Mouse (Mus musculus) intestine, embryonic 15.5 days (tissue): ENCODE measurements at regions not wholly inside any gene's neighbourhood (a gene's known extent, or its start where the extent isn't known, plus 50 kb on each side); places are given as distances from the start of the nearest gene placed in this dataset.

Source experiments
- ATAC-seq: fragments of 200-750 bp; cut with Nextera tagmentation; 2 replicates; pipeline ENCODE4 v1.8.0; 2017; ENCODE audit warnings: moderate TSS enrichment, moderate library complexity
- H3K27ac ChIP-seq: fragments of 300-500 bp; sonication (generic); 2 replicates; pipeline ENCODE4 v1.5.1; 2015; ENCODE audit warnings: mild to moderate bottlenecking, inconsistent platforms
- H3K27me3 ChIP-seq: fragments of 300-500 bp; sonication (generic); replicated peaks from 2 replicates; pipeline ENCODE4 v1.6.1; 2015; ENCODE audit warnings: inconsistent platforms
- H3K36me3 ChIP-seq: fragments of 300-500 bp; sonication (generic); 2 replicates; pipeline ENCODE4 v1.6.1; 2015; ENCODE audit warnings: inconsistent platforms
- H3K4me1 ChIP-seq: fragments of 300-500 bp; sonication (generic); replicated peaks from 2 replicates; pipeline ENCODE4 v1.6.1; 2015; ENCODE audit warnings: inconsistent platforms
- H3K4me2 ChIP-seq: fragments of 300-500 bp; sonication (generic); replicated peaks from 2 replicates; pipeline ENCODE4 v1.6.1; 2015; ENCODE audit warnings: mild to moderate bottlenecking, inconsistent platforms
- H3K4me3 ChIP-seq: fragments of 300-500 bp; sonication (generic); replicated peaks from 2 replicates; pipeline ENCODE4 v1.5.1; 2015; ENCODE audit warnings: inconsistent platforms
- H3K9ac ChIP-seq: fragments of 300-500 bp; sonication (generic); 2 replicates; pipeline ENCODE4 v1.6.1; 2015; ENCODE audit warnings: inconsistent platforms
- H3K9me3 ChIP-seq: fragments of 300-500 bp; sonication (generic); 2 replicates; pipeline ENCODE4 v1.6.1; 2016; ENCODE audit warnings: inconsistent platforms
- WGBS: fragments of 180-500 bp; shearing (Covaris S2); methylation state at CpG from one replicate; pipeline ENCODE4 v1.1.7; 2015; 5-methylcytosine and 5-hydroxymethylcytosine counted together

GRCm38 (mm10) chr12:27083089-27083488 lies 259.3 kb downstream of the Sox11 start:
- Histone ChIP-seq H3K36me3 (no peaks in the 10 kb centered on the region), H3K27ac (peak overlapping the region; percentile 30), H3K4me3 (peak overlapping the region; percentile 7; the same call in 1 of the 2 replicates), H3K4me2 (peak overlapping the region; percentile 49), H3K9ac (no peak overlapping the region), H3K4me1 (peaks cover 14% of the 10 kb centered on the region), H3K9me3 (no peaks in the 10 kb centered on the region), H3K27me3 (no peaks in the 10 kb centered on the region)
- WGBS, result 9% methylated on average over 8 of the region's 8 CpGs
- 0 out of 2 replicates have a peak, but pooled peaks have one; percentile 14 for ATAC-seq

GRCm38 (mm10) chr12:27082624-27083023 lies 259.8 kb downstream of the Sox11 start:
- H3K9ac ChIP-seq, result no peak overlapping the region
- ATAC-seq, result peak; percentile 62
- H3K27ac ChIP-seq, result peak overlapping the region; percentile 30; the same call in 1 of the 2 replicates
- 6% methylated on average over 8 of the region's 8 CpGs for WGBS
- H3K9me3 ChIP-seq, result no peaks in the 10 kb centered on the region
- no peaks in the 10 kb centered on the region for H3K27me3 ChIP-seq
- H3K4me3 ChIP-seq, result peak overlapping the region; percentile 7; the same call in 1 of the 2 replicates
- H3K36me3 ChIP-seq, result no peaks in the 10 kb centered on the region
- H3K4me2 ChIP-seq, result peak overlapping the region; percentile 49
- H3K4me1 ChIP-seq, result peaks cover 14% of the 10 kb centered on the region

GRCm38 (mm10) chr12:27076107-27076738 lies 266.2 kb downstream of the Sox11 start:
- no peak for ATAC-seq
- H3K27ac ChIP-seq, result no peak overlapping the region
- H3K9me3 ChIP-seq, result no peaks in the 10 kb centered on the region
- H3K9ac ChIP-seq, result no peak overlapping the region
- H3K4me3 ChIP-seq, result no peak overlapping the region
- WGBS, result 80% methylated on average over 6 of the region's 6 CpGs
- H3K4me1 ChIP-seq, result no peaks in the 10 kb centered on the region
- no peak overlapping the region for H3K4me2 ChIP-seq
- H3K36me3 ChIP-seq, result no peaks in the 10 kb centered on the region
- H3K27me3 ChIP-seq, result no peaks in the 10 kb centered on the region

- no peak overlapping the region for H3K4me3 ChIP-seq
- no peak overlapping the region for H3K27ac ChIP-seq
- 57% methylated on average over 9 of the region's 9 CpGs for WGBS
- H3K36me3 ChIP-seq, result no peaks in the 10 kb centered on the region
- no peak for ATAC-seq
- H3K4me2 ChIP-seq, result no peak overlapping the region
- no peaks in the 10 kb centered on the region for H3K27me3 ChIP-seq
- peaks cover 11% of the 10 kb centered on the region for H3K4me1 ChIP-seq
- H3K9ac ChIP-seq, result no peak overlapping the region
- H3K9me3 ChIP-seq, result no peaks in the 10 kb centered on the region
Observed at GRCm38 (mm10) chr12:27065011-27065517, 277.3 kb downstream of the Sox11 start.

GRCm38 (mm10) chr12:27063518-27063917 lies 278.9 kb downstream of the Sox11 start:
- Histone ChIP-seq H3K4me3 (no peak overlapping the region), H3K9ac (no peak overlapping the region), H3K27me3 (no peaks in the 10 kb centered on the region), H3K4me2 (no peak overlapping the region), H3K4me1 (peaks cover 11% of the 10 kb centered on the region), H3K9me3 (no peaks in the 10 kb centered on the region), H3K27ac (no peak overlapping the region), H3K36me3 (no peaks in the 10 kb centered on the region)
- 96% methylated on average over 4 of the region's 4 CpGs for WGBS
- no peak for ATAC-seq

- peak overlapping the region; percentile 55 for H3K4me2 ChIP-seq
- H3K9ac ChIP-seq, result no peak overlapping the region
- H3K36me3 ChIP-seq, result no peaks in the 10 kb centered on the region
- no peak for ATAC-seq
- H3K9me3 ChIP-seq, result no peaks in the 10 kb centered on the region
- H3K4me1 ChIP-seq, result peaks cover 11% of the 10 kb centered on the region
- no peak overlapping the region for H3K27ac ChIP-seq
- H3K4me3 ChIP-seq, result no peak overlapping the region
- WGBS, result 71% methylated on average over 6 of the region's 6 CpGs
- H3K27me3 ChIP-seq, result no peaks in the 10 kb centered on the region
Observed at GRCm38 (mm10) chr12:27062511-27063264, 279.7 kb downstream of the Sox11 start.

GRCm38 (mm10) chr12:27062061-27062461 lies 280.3 kb downstream of the Sox11 start:
- Histone ChIP-seq H3K9me3 (no peaks in the 10 kb centered on the region), H3K27me3 (no peaks in the 10 kb centered on the region), H3K4me1 (peaks cover 11% of the 10 kb centered on the region), H3K27ac (no peak overlapping the region), H3K36me3 (no peaks in the 10 kb centered on the region), H3K4me3 (peak overlapping the region; percentile 18; the same call in 1 of the 2 replicates), H3K4me2 (peak overlapping the region; percentile 55), H3K9ac (0 out of 2 replicates have a peak overlapping the region, but pooled peaks have one; percentile 16)
- 4% methylated on average over 10 of the region's 10 CpGs for WGBS
- peak; percentile 60 for ATAC-seq

GRCm38 (mm10) chr12:27060899-27061762 lies 281.2 kb downstream of the Sox11 start:
- H3K27me3 ChIP-seq, result no peaks in the 10 kb centered on the region
- no peaks in the 10 kb centered on the region for H3K9me3 ChIP-seq
- peak; percentile 46; the same call in 1 of the 2 replicates for ATAC-seq
- H3K4me3 ChIP-seq, result no peak overlapping the region
- WGBS, result 22% methylated on average over 17 of the region's 17 CpGs
- no peak overlapping the region for H3K27ac ChIP-seq
- peaks cover 11% of the 10 kb centered on the region for H3K4me1 ChIP-seq
- no peaks in the 10 kb centered on the region for H3K36me3 ChIP-seq
- H3K9ac ChIP-seq, result no peak overlapping the region
- H3K4me2 ChIP-seq, result peak overlapping the region; percentile 55

- H3K36me3 ChIP-seq, result no peaks in the 10 kb centered on the region
- H3K27me3 ChIP-seq, result no peaks in the 10 kb centered on the region
- WGBS, result 45% methylated on average over 4 of the region's 4 CpGs
- no peak for ATAC-seq
- no peak overlapping the region for H3K9ac ChIP-seq
- H3K4me3 ChIP-seq, result no peak overlapping the region
- peaks cover 11% of the 10 kb centered on the region for H3K4me1 ChIP-seq
- H3K9me3 ChIP-seq, result no peaks in the 10 kb centered on the region
- H3K27ac ChIP-seq, result no peak overlapping the region
- no peak overlapping the region for H3K4me2 ChIP-seq
Observed at GRCm38 (mm10) chr12:27059885-27060284, 282.5 kb downstream of the Sox11 start.

- no peaks in the 10 kb centered on the region for H3K27me3 ChIP-seq
- no peaks in the 10 kb centered on the region for H3K36me3 ChIP-seq
- H3K27ac ChIP-seq, result no peak overlapping the region
- WGBS, result 91% methylated on average over 4 of the region's 4 CpGs
- H3K4me1 ChIP-seq, result no peaks in the 10 kb centered on the region
- H3K4me2 ChIP-seq, result no peak overlapping the region
- ATAC-seq, result no peak
- no peak overlapping the region for H3K4me3 ChIP-seq
- no peak overlapping the region for H3K9ac ChIP-seq
- H3K9me3 ChIP-seq, result no peaks in the 10 kb centered on the region
Observed at GRCm38 (mm10) chr12:27054411-27054810, 288.0 kb downstream of the Sox11 start.

GRCm38 (mm10) chr12:27037922-27038321 lies 304.5 kb downstream of the Sox11 start:
- H3K27me3 ChIP-seq, result no peaks in the 10 kb centered on the region
- no peak overlapping the region for H3K4me2 ChIP-seq
- H3K9ac ChIP-seq, result no peak overlapping the region
- H3K27ac ChIP-seq, result no peak overlapping the region
- no peaks in the 10 kb centered on the region for H3K9me3 ChIP-seq
- no peak overlapping the region for H3K4me3 ChIP-seq
- H3K4me1 ChIP-seq, result no peaks in the 10 kb centered on the region
- ATAC-seq, result no peak
- no peaks in the 10 kb centered on the region for H3K36me3 ChIP-seq
- 60% methylated on average over 2 of the region's 2 CpGs for WGBS

- Histone ChIP-seq H3K9ac (no peak overlapping the region), H3K4me1 (0 out of 2 replicates have a peak, but pooled peaks cover 4% of the 10 kb centered on the region), H3K27ac (no peak overlapping the region), H3K36me3 (no peaks in the 10 kb centered on the region), H3K4me2 (no peak overlapping the region), H3K4me3 (no peak overlapping the region), H3K27me3 (no peaks in the 10 kb centered on the region), H3K9me3 (no peaks in the 10 kb centered on the region)
- peak; percentile 45; the same call in 1 of the 2 replicates for ATAC-seq
- WGBS, result 63% methylated on average over 4 of the region's 4 CpGs
Observed at GRCm38 (mm10) chr12:27019751-27020150, 322.6 kb downstream of the Sox11 start.
